Mouse (Mus musculus): ENCODE results near the gene Map4k5. TPM values are rescaled to one million over a fixed set of nuclear protein-coding genes. Genes with fewer than 3 reads are reported as not detected.

Gene Map4k5
- polyA plus RNA-seq, 1 experiment, result 107 TPM

- Histone ChIP-seq H3K4me3 (ENCODE audit: low read depth, low read length) (no peak overlapping the region), H3K4me1 (ENCODE audit: control insufficient read depth, insufficient read depth, low read length) (no peaks in the 10 kb centered on the region), H3K9ac (ENCODE audit: low read depth, poor library complexity, severe bottlenecking) (no peak overlapping the region), H3K36me3 (ENCODE audit: control insufficient read depth, insufficient read depth, low read length, poor library complexity, severe bottlenecking) (no peaks in the 10 kb centered on the region), H3K27ac (ENCODE audit: insufficient read depth, low read length) (no peak overlapping the region), H3K9me3 (replicated peaks; ENCODE audit: control insufficient read depth, insufficient read depth, low read length, poor library complexity, severe bottlenecking) (no peaks in the 10 kb centered on the region), H3K27me3 (ENCODE audit: control insufficient read depth, insufficient read depth, low read length, poor library complexity, severe bottlenecking) (no peaks in the 10 kb centered on the region)
- TF ChIP-seq CTCF (IDR thresholded peaks at IDR 0.05; ENCODE audit: low read depth, low read length) (no peak), EP300 (IDR thresholded peaks at IDR 0.05; ENCODE audit: insufficient read depth, low read depth, low read length) (no peak), POLR2A (IDR thresholded peaks at IDR 0.05; ENCODE audit: insufficient read depth, low read length) (no peak)
These were observed 44.7 kb downstream of the Map4k5 start for GRCm38 (mm10) chr12:69848083-69848878.

- H3K9me3 ChIP-seq (replicated peaks; ENCODE audit: control insufficient read depth, insufficient read depth, low read length, poor library complexity, severe bottlenecking), result no peaks in the 10 kb centered on the region
- no peaks in the 10 kb centered on the region for H3K4me1 ChIP-seq (ENCODE audit: control insufficient read depth, insufficient read depth, low read length)
- H3K9ac ChIP-seq (ENCODE audit: low read depth, poor library complexity, severe bottlenecking), result no peak overlapping the region
- TF ChIP-seq EP300 (IDR thresholded peaks at IDR 0.05; ENCODE audit: insufficient read depth, low read depth, low read length), result no peak
- TF ChIP-seq CTCF (IDR thresholded peaks at IDR 0.05; ENCODE audit: low read depth, low read length), result no peak
- no peak for TF ChIP-seq POLR2A (IDR thresholded peaks at IDR 0.05; ENCODE audit: insufficient read depth, low read length)
- no peaks in the 10 kb centered on the region; the same call in 1 of the 2 replicates for H3K36me3 ChIP-seq (ENCODE audit: control insufficient read depth, insufficient read depth, low read length, poor library complexity, severe bottlenecking)
- no peak overlapping the region for H3K27ac ChIP-seq (ENCODE audit: insufficient read depth, low read length)
- H3K27me3 ChIP-seq (ENCODE audit: control insufficient read depth, insufficient read depth, low read length, poor library complexity, severe bottlenecking), result no peaks in the 10 kb centered on the region
- H3K4me3 ChIP-seq (ENCODE audit: low read depth, low read length), result no peak overlapping the region
These were observed 46.5 kb downstream of the Map4k5 start for GRCm38 (mm10) chr12:69846499-69846898.

GRCm38 (mm10) chr12:69845722-69846121 is 47.3 kb downstream of the Map4k5 start:
- H3K9ac ChIP-seq (ENCODE audit: low read depth, poor library complexity, severe bottlenecking), result no peak overlapping the region
- H3K4me3 ChIP-seq (ENCODE audit: low read depth, low read length), result no peak overlapping the region
- H3K36me3 ChIP-seq (ENCODE audit: control insufficient read depth, insufficient read depth, low read length, poor library complexity, severe bottlenecking), result no peaks in the 10 kb centered on the region; the same call in 1 of the 2 replicates
- no peak for TF ChIP-seq EP300 (IDR thresholded peaks at IDR 0.05; ENCODE audit: insufficient read depth, low read depth, low read length)
- no peak for TF ChIP-seq POLR2A (IDR thresholded peaks at IDR 0.05; ENCODE audit: insufficient read depth, low read length)
- TF ChIP-seq CTCF (IDR thresholded peaks at IDR 0.05; ENCODE audit: low read depth, low read length), result no peak
- H3K27ac ChIP-seq (ENCODE audit: insufficient read depth, low read length), result no peak overlapping the region
- H3K9me3 ChIP-seq (replicated peaks; ENCODE audit: control insufficient read depth, insufficient read depth, low read length, poor library complexity, severe bottlenecking), result no peaks in the 10 kb centered on the region
- H3K4me1 ChIP-seq (ENCODE audit: control insufficient read depth, insufficient read depth, low read length), result no peaks in the 10 kb centered on the region
- no peaks in the 10 kb centered on the region for H3K27me3 ChIP-seq (ENCODE audit: control insufficient read depth, insufficient read depth, low read length, poor library complexity, severe bottlenecking)

- no peak overlapping the region for H3K4me3 ChIP-seq (ENCODE audit: low read depth, low read length)
- no peaks in the 10 kb centered on the region; the same call in 1 of the 2 replicates for H3K36me3 ChIP-seq (ENCODE audit: control insufficient read depth, insufficient read depth, low read length, poor library complexity, severe bottlenecking)
- no peaks in the 10 kb centered on the region for H3K27me3 ChIP-seq (ENCODE audit: control insufficient read depth, insufficient read depth, low read length, poor library complexity, severe bottlenecking)
- H3K27ac ChIP-seq (ENCODE audit: insufficient read depth, low read length), result no peak overlapping the region
- H3K4me1 ChIP-seq (ENCODE audit: control insufficient read depth, insufficient read depth, low read length), result no peaks in the 10 kb centered on the region
- TF ChIP-seq EP300 (IDR thresholded peaks at IDR 0.05; ENCODE audit: insufficient read depth, low read depth, low read length) (no peak), POLR2A (IDR thresholded peaks at IDR 0.05; ENCODE audit: insufficient read depth, low read length) (no peak), CTCF (IDR thresholded peaks at IDR 0.05; ENCODE audit: low read depth, low read length) (no peak)
- no peak overlapping the region for H3K9ac ChIP-seq (ENCODE audit: low read depth, poor library complexity, severe bottlenecking)
- no peaks in the 10 kb centered on the region for H3K9me3 ChIP-seq (replicated peaks; ENCODE audit: control insufficient read depth, insufficient read depth, low read length, poor library complexity, severe bottlenecking)
These were observed 49.2 kb downstream of the Map4k5 start for GRCm38 (mm10) chr12:69843531-69844445.

- Histone ChIP-seq H3K36me3 (ENCODE audit: control insufficient read depth, insufficient read depth, low read length, poor library complexity, severe bottlenecking) (no peaks in the 10 kb centered on the region; the same call in none of the 2 replicates), H3K4me3 (ENCODE audit: low read depth, low read length) (no peak overlapping the region), H3K9me3 (replicated peaks; ENCODE audit: control insufficient read depth, insufficient read depth, low read length, poor library complexity, severe bottlenecking) (no peaks in the 10 kb centered on the region), H3K4me1 (ENCODE audit: control insufficient read depth, insufficient read depth, low read length) (no peaks in the 10 kb centered on the region), H3K27ac (ENCODE audit: insufficient read depth, low read length) (no peak overlapping the region), H3K27me3 (ENCODE audit: control insufficient read depth, insufficient read depth, low read length, poor library complexity, severe bottlenecking) (no peaks in the 10 kb centered on the region), H3K9ac (ENCODE audit: low read depth, poor library complexity, severe bottlenecking) (no peak overlapping the region)
- no peak for TF ChIP-seq CTCF (IDR thresholded peaks at IDR 0.05; ENCODE audit: low read depth, low read length)
- TF ChIP-seq POLR2A (IDR thresholded peaks at IDR 0.05; ENCODE audit: insufficient read depth, low read length), result no peak
- TF ChIP-seq EP300 (IDR thresholded peaks at IDR 0.05; ENCODE audit: insufficient read depth, low read depth, low read length), result no peak
These were observed 54.6 kb downstream of the Map4k5 start for GRCm38 (mm10) chr12:69838376-69838775.

Data from ES-Bruce4 (cell line).